Mouse (Mus musculus) lung, postnatal 0 days (tissue): ENCODE data around the gene Josd2.

Experiments used
- CTCF ChIP-seq: IDR thresholded peaks from 2 replicates; pipeline ENCODE4 v1.5.1; 2016; ENCODE audit warnings: antibody characterized with exemption, mild to moderate bottlenecking
- EP300 ChIP-seq: IDR thresholded peaks from 2 replicates; pipeline ENCODE4 v1.6.1; 2016; ENCODE audit warnings: antibody characterized with exemption, mild to moderate bottlenecking, control low read depth

DNA sequence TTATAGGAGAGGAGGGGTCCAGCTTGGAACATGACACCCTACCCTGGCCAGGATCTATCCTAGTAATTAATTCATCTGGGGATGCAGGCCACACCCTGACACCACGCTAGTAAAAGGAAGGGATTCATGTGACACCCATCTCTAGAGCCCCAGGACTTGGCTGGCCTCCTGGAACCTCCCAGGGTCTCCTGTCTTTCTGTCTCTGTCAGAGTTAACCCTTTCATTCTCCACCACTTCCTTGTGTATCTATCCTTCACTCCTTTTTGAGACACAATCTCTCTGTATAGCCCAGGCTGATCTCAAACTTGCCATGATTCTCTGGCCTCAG is 4.7 kb downstream of the Josd2 start:
- TF ChIP-seq EP300 (no peak), CTCF (no peak)
